ENCODE assay signal across 13 mouse cellular contexts in genomic region chr15:95135926-95136609, GRCm38 (mm10).
A peak's percentile ranks its signal among the peaks of the same experiment; 100 is the strongest.
DNase-seq lines count a peak whose midpoint lies in the region; ATAC-seq and TF ChIP-seq lines count a peak whose summit lies in the region.
"Had no signal": no experiment of that assay in that cellular context is flagged by ENCODE, and none has a peak within 500 bp of the region (broad histone marks: within the 10 kb centered on the region; RNA-seq: fewer than 3 reads in every experiment).

No protein-coding gene starts in this region.

- TF ChIP-seq POLR2A in MEL (IDR thresholded peaks at IDR 0.05; ENCODE audit: control insufficient read depth in 1 of 2, insufficient read depth in 1 of 2, low read depth in 1 of 2, low read length in 2 of 2, poor library complexity in 1 of 2), result no peak

- no peaks in the 10 kb centered on the region for H3K36me3 ChIP-seq in MEL (ENCODE audit: control insufficient read depth in 1 of 2, insufficient read depth in 2 of 2, low read length in 2 of 2)
- no peaks in the 10 kb centered on the region for H3K36me3 ChIP-seq in embryonic facial prominence, embryonic 12.5 days
- H3K36me3 ChIP-seq: heart, embryonic 13.5 days had no signal

- no peak overlapping the region for H3K4me3 ChIP-seq in left cerebral cortex, adult 2 months
- H3K4me3 ChIP-seq in MEL (ENCODE audit: control insufficient read depth in 1 of 2, insufficient read depth in 1 of 2, low read depth in 2 of 2, low read length in 2 of 2), result no peak overlapping the region
- H3K4me3 ChIP-seq in embryonic facial prominence, embryonic 12.5 days, result no peak overlapping the region
- H3K4me3 ChIP-seq: heart, embryonic 13.5 days had no signal

- H3K9me3 ChIP-seq in MEL (replicated peaks; ENCODE audit: insufficient read depth, low read length), result no peaks in the 10 kb centered on the region; the same call in 1 of the 2 replicates
- no peaks in the 10 kb centered on the region for H3K9me3 ChIP-seq in embryonic facial prominence, embryonic 12.5 days
- H3K9me3 ChIP-seq: heart, embryonic 13.5 days had no signal

- ATAC-seq in embryonic facial prominence, embryonic 12.5 days (ENCODE audit: insufficient number of reproducible peaks, insufficient read depth, low FRiP score, low TSS enrichment), result 0 out of 2 replicates have a peak, but pooled peaks have one; percentile 67
- peak; percentile 23; the same call in 1 of the 2 replicates for ATAC-seq in megakaryocyte progenitor cell, adult 5-6 weeks (replicated peaks; ENCODE audit: poor library complexity)

- H3K4me2 ChIP-seq in embryonic facial prominence, embryonic 12.5 days (replicated peaks), result no peak overlapping the region
- H3K4me2 ChIP-seq: heart, embryonic 13.5 days had no signal

- no peaks in the 10 kb centered on the region for H3K27me3 ChIP-seq in MEL (ENCODE audit: control insufficient read depth in 1 of 2, insufficient read depth in 2 of 2, low read length in 2 of 2)
- H3K27me3 ChIP-seq in embryonic facial prominence, embryonic 12.5 days, result no peaks in the 10 kb centered on the region
- H3K27me3 ChIP-seq: heart, embryonic 13.5 days had no signal

- intact Hi-C loops in left cerebral cortex, adult 2 months (cut with DNase I), result loop anchor here (5.0 kb wide), 1 partner anchor 56 kb away; no protein-coding TSS in a partner anchor

- H3K9ac ChIP-seq in MEL (ENCODE audit: control insufficient read depth, low read depth, low read length, poor library complexity, severe bottlenecking), result no peak overlapping the region
- H3K9ac ChIP-seq in embryonic facial prominence, embryonic 12.5 days, result no peak overlapping the region
- H3K9ac ChIP-seq: heart, embryonic 13.5 days had no signal

- no peaks in the 10 kb centered on the region for H3K4me1 ChIP-seq in MEL (ENCODE audit: control insufficient read depth in 1 of 2, insufficient read depth in 2 of 2, low read length in 2 of 2)
- H3K4me1 ChIP-seq in embryonic facial prominence, embryonic 12.5 days, result no peaks in the 10 kb centered on the region
- H3K4me1 ChIP-seq: heart, embryonic 13.5 days had no signal

- TF ChIP-seq RAD21 in MEL (IDR thresholded peaks at IDR 0.05; ENCODE audit: low read depth, low read length), result no peak

- TF ChIP-seq CTCF in left cerebral cortex, adult 2 months (IDR thresholded peaks at IDR 0.05), result no peak
- TF ChIP-seq CTCF in MEL (IDR thresholded peaks at IDR 0.05 in 2 of 3, conservative IDR thresholded peaks at IDR 0.05 in 1 of 3; ENCODE audit: control insufficient read depth in 1 of 3, insufficient read depth in 1 of 3, low read depth in 2 of 3, low read length in 3 of 3, poor library complexity in 1 of 3, severe bottlenecking in 1 of 3), result no peak

- WGBS in embryonic facial prominence, embryonic 12.5 days, result 90% methylated on average over 17 of the region's 17 CpGs

- no peak for TF ChIP-seq EP300 in MEL (IDR thresholded peaks at IDR 0.05; ENCODE audit: low read depth in 1 of 2, low read length in 2 of 2)

- H3K27ac ChIP-seq in left cerebral cortex, adult 2 months, result no peak overlapping the region
- no peak overlapping the region for H3K27ac ChIP-seq in MEL (ENCODE audit: control insufficient read depth, low read depth, low read length)
- H3K27ac ChIP-seq in embryonic facial prominence, embryonic 12.5 days, result no peak overlapping the region
- H3K27ac ChIP-seq: heart, embryonic 13.5 days; macrophage had no signal

- H3K79me2 ChIP-seq in MEL (ENCODE audit: control insufficient read depth, insufficient read depth, low read length, poor library complexity), result no peaks in the 10 kb centered on the region

- peak; percentile 9 to 32 for DNase-seq in left cerebral cortex, adult 9 months (ENCODE audit: low spot score in 2 of 2)
- DNase-seq in left cerebral cortex, adult 2 months (ENCODE audit: extremely low spot score in 1 of 2, low spot score in 2 of 2), result no peak
- no peak for DNase-seq in MEL (ENCODE audit: low read depth, low spot score)
- DNase-seq in adrenal gland, adult 8-10 months, result no peak
- no peak for DNase-seq in cerebellum, postnatal 10 days
- no peak for DNase-seq in adrenal gland, adult 2 months
- DNase-seq: adrenal gland, postnatal 10 days; cerebellum, postnatal 25 days; kidney, adult 2 months had no signal

TF ChIP-seq in MEL, 35 proteins besides CTCF, POLR2A, EP300 and RAD21:
- TF ChIP-seq E2F4 (IDR thresholded peaks at IDR 0.05; ENCODE audit: borderline replicate concordance, low read depth, low read length) (no peak), POLR2AphosphoS5 (IDR thresholded peaks at IDR 0.05; ENCODE audit: borderline replicate concordance, low read depth, low read length) (peak; percentile 71; the same call in 1 of the 2 replicates)

Comparison
In these comparisons a context has a peak if more than half of its experiments do, and no peak if none do; other contexts are left out.
1. DNase-seq: peak in left cerebral cortex, adult 9 months (2 of 2); none in left cerebral cortex, adult 2 months (0 of 2), MEL (single experiment), adrenal gland, adult 8-10 months (single experiment), cerebellum, postnatal 10 days (0 of 2) and adrenal gland, adult 2 months (single experiment).